Mouse (Mus musculus) granulocyte monocyte progenitor cell, adult 5-6 weeks (primary cell): ENCODE results near the gene Gm4187. TPM values are rescaled to one million over a fixed set of nuclear protein-coding genes. Genes with fewer than 3 reads are reported as not detected.
"Not testable (repeated sequence)": the region's sequence is repeated elsewhere in the genome, so short reads cannot be mapped to it uniquely, and the experiment has no call there.

Source experiments
- ATAC-seq: replicated peaks from 2 replicates; pipeline ENCODE4 v1.8.0; 2016; ENCODE audit warnings: mild to moderate bottlenecking, moderate TSS enrichment, inconsistent platforms; ENCODE audit not compliant: poor library complexity, severe bottlenecking
- total RNA-seq, 2 experiments: library from RNA; stranded (forward) in 1 of 2; stranded (reverse) in 1 of 2; fragments of 200-712, 200-1000 nt in 1 of 2; fragments of >200 nt in 1 of 2; fragmentation: Nextera tagmentation in 1 of 2; gene quantifications; 2 replicates each; pipeline ENCODE4 v1.2.3; 2014 to 2017

Gm4187 gene
- total RNA-seq (2014; fragmentation: Nextera tagmentation) (not detected in 2 replicates), total RNA-seq (2017) (not detected in 2 replicates)

GRCm38 (mm10) chr7:22329617-22330016 lies at the start of gene Gm4187:
Gene Gm4187, minus strand, starts transcription at chr7:22329717.
- not testable (repeated sequence) for ATAC-seq

- not testable (repeated sequence) for ATAC-seq
Measured at GRCm38 (mm10) chr7:22370939-22371338, 41.4 kb upstream of the Gm4187 start, which contains the start of gene Gm8660. Gene Gm8660, minus strand, starts transcription at chr7:22371039.

Other genes with a start within 250 kb of the Gm4187 start
- gene Gm16451, start 211.5 kb downstream of the Gm4187 start, total RNA-seq (2014; fragmentation: Nextera tagmentation): not detected in 2 replicates
- not detected in 2 replicates for gene Gm16451, start 211.5 kb downstream of the Gm4187 start, total RNA-seq (2017)
- not detected in 2 replicates for gene Gm10666, start 195.0 kb downstream of the Gm4187 start, total RNA-seq (2014; fragmentation: Nextera tagmentation)
- gene Gm10666, start 195.0 kb downstream of the Gm4187 start, total RNA-seq (2017): not detected in 2 replicates
- gene Vmn1r142, start 165.7 kb downstream of the Gm4187 start, total RNA-seq (2014; fragmentation: Nextera tagmentation): not detected in 2 replicates
- not detected in 2 replicates for gene Vmn1r142, start 165.7 kb downstream of the Gm4187 start, total RNA-seq (2017)
- not detected in 2 replicates for gene Vmn1r143, start 140.3 kb downstream of the Gm4187 start, total RNA-seq (2014; fragmentation: Nextera tagmentation)
- not detected in 2 replicates for gene Vmn1r143, start 140.3 kb downstream of the Gm4187 start, total RNA-seq (2017)
- not detected in 2 replicates for gene Gm8653, start 128.5 kb downstream of the Gm4187 start, total RNA-seq (2014; fragmentation: Nextera tagmentation)
- gene Gm8653, start 128.5 kb downstream of the Gm4187 start, total RNA-seq (2017): not detected in 2 replicates
- gene Gm8453, start 100.2 kb downstream of the Gm4187 start, total RNA-seq (2014; fragmentation: Nextera tagmentation): not detected in 2 replicates
- gene Gm8453, start 100.2 kb downstream of the Gm4187 start, total RNA-seq (2017): not detected in 2 replicates
- not detected in 2 replicates for gene Gm8660, start 41.3 kb upstream of the Gm4187 start, total RNA-seq (2014; fragmentation: Nextera tagmentation)
- gene Gm8660, start 41.3 kb upstream of the Gm4187 start, total RNA-seq (2017): not detected in 2 replicates
- gene Vmn1r148, start 83.9 kb upstream of the Gm4187 start, total RNA-seq (2014; fragmentation: Nextera tagmentation): not detected in 2 replicates
- not detected in 2 replicates for gene Vmn1r148, start 83.9 kb upstream of the Gm4187 start, total RNA-seq (2017)
- gene Vmn1r149, start 108.5 kb upstream of the Gm4187 start, total RNA-seq (2014; fragmentation: Nextera tagmentation): not detected in 2 replicates
- gene Vmn1r149, start 108.5 kb upstream of the Gm4187 start, total RNA-seq (2017): not detected in 2 replicates
- gene Gm10665, start 134.4 kb upstream of the Gm4187 start, total RNA-seq (2014; fragmentation: Nextera tagmentation): not detected in 2 replicates
- gene Gm10665, start 134.4 kb upstream of the Gm4187 start, total RNA-seq (2017): not detected in 2 replicates
- gene Vmn1r151, start 170.0 kb upstream of the Gm4187 start, total RNA-seq (2014; fragmentation: Nextera tagmentation): not detected in 2 replicates
- not detected in 2 replicates for gene Vmn1r151, start 170.0 kb upstream of the Gm4187 start, total RNA-seq (2017)
- gene Vmn1r152, start 193.2 kb upstream of the Gm4187 start, total RNA-seq (2014; fragmentation: Nextera tagmentation): not detected in 2 replicates
- not detected in 2 replicates for gene Vmn1r152, start 193.2 kb upstream of the Gm4187 start, total RNA-seq (2017)
- gene Gm8677, start 205.2 kb upstream of the Gm4187 start, total RNA-seq (2014; fragmentation: Nextera tagmentation): not detected in 2 replicates
- gene Gm8677, start 205.2 kb upstream of the Gm4187 start, total RNA-seq (2017): not detected in 2 replicates
- not detected in 2 replicates for gene Gm4201, start 235.6 kb upstream of the Gm4187 start, total RNA-seq (2014; fragmentation: Nextera tagmentation)
- gene Gm4201, start 235.6 kb upstream of the Gm4187 start, total RNA-seq (2017): not detected in 2 replicates